Mouse (Mus musculus) liver, embryonic 14.5 days (tissue): ENCODE data around the gene Gls.

Source experiments
- CTCF ChIP-seq: IDR thresholded peaks from 2 replicates; pipeline ENCODE4 v1.5.1; 2016; ENCODE audit warnings: antibody characterized with exemption, low read depth, control low read depth
- EP300 ChIP-seq: IDR thresholded peaks from 2 replicates; pipeline ENCODE4 v1.6.1; 2016; ENCODE audit warnings: antibody characterized with exemption, low read depth

DNA sequence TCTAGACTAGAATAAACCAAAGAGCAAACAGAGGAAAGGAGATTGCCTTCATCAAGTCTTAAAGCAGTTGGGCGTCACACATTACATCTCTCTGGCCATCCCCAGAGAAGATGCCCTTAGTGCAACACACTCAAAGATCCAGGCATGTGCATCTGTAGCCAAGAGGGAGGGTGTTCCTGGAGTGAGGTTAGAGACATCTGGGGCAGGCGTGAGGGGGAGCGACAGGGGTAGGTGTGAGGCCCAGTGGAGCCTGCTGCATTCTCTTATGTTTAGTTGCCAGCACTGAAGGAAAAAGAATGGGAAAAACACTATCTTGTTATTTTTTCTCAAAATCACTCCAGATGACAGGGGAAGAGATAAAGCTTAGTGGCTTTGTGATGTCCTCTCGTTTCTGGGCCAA lies 89.8 kb downstream of the Gls start:
- TF ChIP-seq CTCF: no peak
- no peak for TF ChIP-seq EP300
